Mouse (Mus musculus): ENCODE results near the gene Bpifb1.

GRCm38 (mm10) chr2:154193071-154193470, 2.5 kb downstream of the Bpifb1 start:
- TF ChIP-seq CTCF (conservative IDR thresholded peaks at IDR 0.05; ENCODE audit: insufficient read depth, insufficient read length, low read depth, low read length) (no peak), POLR2A (IDR thresholded peaks at IDR 0.05; ENCODE audit: low read depth, low read length) (no peak)
